Mouse (Mus musculus): ENCODE results near the gene Pgls.

Pgls gene

GRCm38 (mm10) chr8:71591471-71592373 lies at the start of gene Pgls:
Gene Pgls (plus strand): TSS chr8:71592176.
- peak; percentile 94 for DNase-seq (ENCODE audit: low read depth, low spot score)

GRCm38 (mm10) chr8:71542632-71543343 lies 49.2 kb upstream of the Pgls start, which contains the start of gene Mvb12a:
Gene Mvb12a (plus strand): TSS chr8:71542922.
- DNase-seq (ENCODE audit: low read depth, low spot score): peak; percentile 100

GRCm38 (mm10) chr8:71543755-71544154 lies 48.2 kb upstream of the Pgls start:
- DNase-seq (ENCODE audit: low read depth, low spot score): no peak

GRCm38 (mm10) chr8:71545053-71545452 lies 46.9 kb upstream of the Pgls start:
- DNase-seq (ENCODE audit: low read depth, low spot score): no peak

- no peak for DNase-seq (ENCODE audit: low read depth, low spot score)
Observed at GRCm38 (mm10) chr8:71547590-71547989, 44.4 kb upstream of the Pgls start.

GRCm38 (mm10) chr8:71550754-71551153 lies 41.2 kb upstream of the Pgls start:
- no peak for DNase-seq (ENCODE audit: low read depth, low spot score)

- no peak for DNase-seq (ENCODE audit: low read depth, low spot score)
Observed at GRCm38 (mm10) chr8:71552770-71553169, 39.2 kb upstream of the Pgls start.

- DNase-seq (ENCODE audit: low read depth, low spot score): no peak
Observed at GRCm38 (mm10) chr8:71554001-71554400, 38.0 kb upstream of the Pgls start.

GRCm38 (mm10) chr8:71554644-71555043 lies 37.3 kb upstream of the Pgls start:
- no peak for DNase-seq (ENCODE audit: low read depth, low spot score)

GRCm38 (mm10) chr8:71558071-71558957 lies 33.7 kb upstream of the Pgls start, which contains the start of gene Tmem221:
Gene Tmem221 (minus strand): TSS chr8:71558871.
- no peak for DNase-seq (ENCODE audit: low read depth, low spot score)

- no peak for DNase-seq (ENCODE audit: low read depth, low spot score)
Observed at GRCm38 (mm10) chr8:71558958-71559690, 32.9 kb upstream of the Pgls start.

GRCm38 (mm10) chr8:71560071-71560470 lies 31.9 kb upstream of the Pgls start:
- DNase-seq (ENCODE audit: low read depth, low spot score): no peak

- no peak for DNase-seq (ENCODE audit: low read depth, low spot score)
Observed at GRCm38 (mm10) chr8:71560765-71561164, 31.2 kb upstream of the Pgls start.

GRCm38 (mm10) chr8:71561401-71561800 lies 30.6 kb upstream of the Pgls start:
- DNase-seq (ENCODE audit: low read depth, low spot score): peak; percentile 57

- no peak for DNase-seq (ENCODE audit: low read depth, low spot score)
Observed at GRCm38 (mm10) chr8:71562751-71563150, 29.2 kb upstream of the Pgls start.

GRCm38 (mm10) chr8:71563992-71564391 lies 28.0 kb upstream of the Pgls start:
- DNase-seq (ENCODE audit: low read depth, low spot score): no peak

GRCm38 (mm10) chr8:71566501-71566900 lies 25.5 kb upstream of the Pgls start, which contains the start of gene Nxnl1:
Gene Nxnl1 (minus strand): TSS chr8:71566601.
- no peak for DNase-seq (ENCODE audit: low read depth, low spot score)

GRCm38 (mm10) chr8:71567587-71567986 lies 24.4 kb upstream of the Pgls start:
- DNase-seq (ENCODE audit: low read depth, low spot score): no peak

- no peak for DNase-seq (ENCODE audit: low read depth, low spot score)
Observed at GRCm38 (mm10) chr8:71568387-71568937, 23.5 kb upstream of the Pgls start, which contains the start of gene Slc27a1. Gene Slc27a1 (plus strand): TSS chr8:71568882.

- no peak for DNase-seq (ENCODE audit: low read depth, low spot score)
Observed at GRCm38 (mm10) chr8:71568941-71569340, 23.0 kb upstream of the Pgls start.

All from telencephalon, adult 2 months (tissue).